Mouse (Mus musculus) MEL (cell line): ENCODE measurements around the gene 4933416C03Rik. TPM values are rescaled to one million over a fixed set of nuclear protein-coding genes. Genes with fewer than 3 reads are reported as not detected.

Source experiments
- DNase-seq: peaks from one replicate; pipeline ENCODE4 v3.0.0; 2011; ENCODE audit warnings: low read depth, low spot score
- H3K27ac ChIP-seq: 2 replicates; pipeline ENCODE4 v1.5.1; 2012; ENCODE audit warnings: low read depth, mild to moderate bottlenecking, control low read depth, low read length, moderate library complexity; ENCODE audit not compliant: control insufficient read depth
- H3K27me3 ChIP-seq, 2 experiments: fragments of 150-350 bp in 1 of 2; sonication (generic) in 1 of 2; 2 replicates each; pipeline ENCODE4 v1.6.1; 2012; ENCODE audit warnings: low read length in 2 of 2, mild to moderate bottlenecking in 2 of 2, improper control_type of control experiment in 1 of 2, moderate library complexity in 1 of 2; ENCODE audit not compliant: insufficient read depth in 2 of 2, control insufficient read depth in 1 of 2
- H3K36me3 ChIP-seq, 2 experiments: 2 replicates each; pipeline ENCODE4 v1.6.1; 2012 to 2014; ENCODE audit warnings: low read length in 2 of 2, improper control_type of control experiment in 1 of 2, inconsistent platforms in 1 of 2, mild to moderate bottlenecking in 1 of 2; ENCODE audit not compliant: insufficient read depth in 2 of 2, control insufficient read depth in 1 of 2
- H3K4me1 ChIP-seq, 2 experiments: fragments of 150-350 bp in 1 of 2; sonication (generic) in 1 of 2; 2 replicates each; pipeline ENCODE4 v1.6.1; 2012; ENCODE audit warnings: low read length in 2 of 2, improper control_type of control experiment in 1 of 2, mild to moderate bottlenecking in 1 of 2; ENCODE audit not compliant: insufficient read depth in 2 of 2, control insufficient read depth in 1 of 2
- H3K4me3 ChIP-seq, 2 experiments: fragments of 150-350 bp in 1 of 2; sonication (generic) in 1 of 2; 2 replicates each; pipeline ENCODE4 v1.5.1; 2012; ENCODE audit warnings: low read depth in 2 of 2, low read length in 2 of 2, mild to moderate bottlenecking in 2 of 2, moderate library complexity in 2 of 2, control low read depth in 1 of 2, improper control_type of control experiment in 1 of 2; ENCODE audit not compliant: control insufficient read depth in 1 of 2, insufficient read depth in 1 of 2
- H3K79me2 ChIP-seq: 2 replicates; pipeline ENCODE4 v1.6.1; 2012; ENCODE audit warnings: mild to moderate bottlenecking, low read length, moderate library complexity; ENCODE audit not compliant: control insufficient read depth, poor library complexity, insufficient read depth
- H3K9ac ChIP-seq: 2 replicates; pipeline ENCODE4 v1.6.1; 2012; ENCODE audit warnings: low read depth, mild to moderate bottlenecking, control low read depth, low read length, moderate library complexity; ENCODE audit not compliant: control insufficient read depth, poor library complexity, severe bottlenecking
- H3K9me3 ChIP-seq: fragments of 150-350 bp; sonication (generic); replicated peaks from 2 replicates; pipeline ENCODE4 v1.6.1; 2012; ENCODE audit warnings: mild to moderate bottlenecking, low read length, improper control_type of control experiment, moderate library complexity; ENCODE audit not compliant: insufficient read depth
- CHD2 ChIP-seq: IDR thresholded peaks from 2 replicates; pipeline ENCODE4 v1.6.1; 2011; ENCODE audit warnings: low read length, improper control_type of control experiment
- E2F4 ChIP-seq: IDR thresholded peaks from 2 replicates; pipeline ENCODE4 v1.6.1; 2011; ENCODE audit warnings: low read depth, low read length, improper control_type of control experiment, borderline replicate concordance
- ETS1 ChIP-seq: IDR thresholded peaks from 2 replicates; pipeline ENCODE4 v1.6.1; 2012; ENCODE audit warnings: low read depth, mild to moderate bottlenecking, inconsistent platforms, low read length, improper control_type of control experiment, moderate library complexity
- GATA1 ChIP-seq: IDR thresholded peaks from 2 replicates; pipeline ENCODE4 v1.6.1; 2011; ENCODE audit warnings: low read depth, low read length, improper control_type of control experiment
- HCFC1 ChIP-seq: IDR thresholded peaks from 2 replicates; pipeline ENCODE4 v1.6.1; 2012; ENCODE audit warnings: low read depth, mild to moderate bottlenecking, inconsistent platforms, low read length, improper control_type of control experiment, moderate library complexity
- KAT2A ChIP-seq: conservative IDR thresholded peaks from 2 replicates; pipeline ENCODE4 v1.6.1; 2012; ENCODE audit warnings: low read depth, low read length, improper control_type of control experiment, inconsistent platforms
- MAX ChIP-seq: IDR thresholded peaks from 2 replicates; pipeline ENCODE4 v1.6.1; 2011; ENCODE audit warnings: low read length, improper control_type of control experiment
- MAZ ChIP-seq: IDR thresholded peaks from 2 replicates; pipeline ENCODE4 v1.6.1; 2012; ENCODE audit warnings: low read depth, mild to moderate bottlenecking, inconsistent platforms, low read length, improper control_type of control experiment
- NELFE ChIP-seq: IDR thresholded peaks from 2 replicates; pipeline ENCODE4 v1.6.1; 2011; ENCODE audit warnings: low read depth, low read length, improper control_type of control experiment
- NRF1 ChIP-seq: IDR thresholded peaks from 2 replicates; pipeline ENCODE4 v1.6.1; 2014; ENCODE audit warnings: low read depth, mild to moderate bottlenecking, inconsistent platforms, low read length, improper control_type of control experiment, moderate library complexity; ENCODE audit not compliant: poor library complexity, insufficient read depth, severe bottlenecking
- SIN3A ChIP-seq: IDR thresholded peaks from 2 replicates; pipeline ENCODE4 v1.6.1; 2012; ENCODE audit warnings: low read length, improper control_type of control experiment, inconsistent platforms
- SMC3 ChIP-seq: IDR thresholded peaks from 2 replicates; pipeline ENCODE4 v1.6.1; 2011; ENCODE audit warnings: low read depth, low read length, improper control_type of control experiment
- UBTF ChIP-seq: IDR thresholded peaks from 2 replicates; pipeline ENCODE4 v1.6.1; 2012; ENCODE audit warnings: low read depth, mild to moderate bottlenecking, inconsistent platforms, low read length, improper control_type of control experiment, moderate library complexity, borderline replicate concordance; ENCODE audit not compliant: insufficient read depth
- USF1 ChIP-seq: IDR thresholded peaks from 2 replicates; pipeline ENCODE4 v1.6.1; 2014; ENCODE audit warnings: low read depth, mild to moderate bottlenecking, inconsistent platforms, low read length, improper control_type of control experiment, moderate library complexity
- ZC3H11A ChIP-seq: IDR thresholded peaks from 2 replicates; pipeline ENCODE4 v1.6.1; 2012; ENCODE audit warnings: low read depth, mild to moderate bottlenecking, inconsistent platforms, low read length, improper control_type of control experiment
- polyA plus RNA-seq, 2 experiments: library from polyadenylated mRNA; stranded (reverse) in 1 of 2; unstranded in 1 of 2; fragments of >175 nt in 1 of 2; fragments of >200 nt in 1 of 2; gene quantifications; 2 replicates each; pipeline versions ENCODE4 v1.2.1 to v1.2.4; 2012; ENCODE audit warnings: low replicate concordance in 2 of 2, low read depth in 1 of 2; ENCODE audit not compliant: insufficient read length in 2 of 2, insufficient read depth in 1 of 2, missing spikeins in 1 of 2
- total RNA-seq: library from RNA; depleted of rRNA; stranded (reverse); fragments of 300-350 nt; gene quantifications from 2 replicates; pipeline ENCODE4 v1.2.3, GENCODE M21; 2012

Gene 4933416C03Rik
- total and polyA plus RNA-seq, 3 experiments = not detected

- no peak for TF ChIP-seq ZC3H11A
- no peak for TF ChIP-seq UBTF
- TF ChIP-seq MAX = no peak
- TF ChIP-seq NRF1 = no peak
- no peak for TF ChIP-seq USF1
- no peak for TF ChIP-seq SIN3A
- TF ChIP-seq GATA1 = no peak
- TF ChIP-seq HCFC1 = no peak
Measured at GRCm38 (mm10) chr10:116156699-116157098, 43.0 kb upstream of the 4933416C03Rik start.

DNA sequence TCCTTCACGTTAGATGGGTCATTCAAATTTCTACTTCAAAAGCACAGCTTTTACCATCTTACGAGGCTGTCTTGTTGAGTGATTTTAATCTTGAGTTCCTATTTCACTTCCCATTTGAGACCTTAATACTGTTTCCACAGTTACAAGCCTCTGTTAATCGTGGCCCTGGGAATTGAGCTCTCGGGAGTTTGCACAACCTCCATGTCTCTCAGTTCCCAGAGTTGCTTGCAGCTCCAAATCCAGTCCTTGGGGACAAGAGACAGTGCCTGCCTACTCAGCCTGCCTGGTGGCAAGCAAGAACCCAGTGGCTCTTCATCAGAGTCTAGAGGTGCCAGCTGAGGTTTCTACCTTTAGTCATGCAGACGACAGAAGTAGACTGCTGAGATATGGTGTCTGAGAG is 41.0 kb upstream of the 4933416C03Rik start:
- no peaks in the 10 kb centered on the region for H3K27me3 ChIP-seq
- H3K9ac ChIP-seq = no peak overlapping the region
- H3K4me3 ChIP-seq = no peak overlapping the region
- TF ChIP-seq NELFE = no peak
- TF ChIP-seq E2F4 = no peak
- no peak for TF ChIP-seq ETS1
- TF ChIP-seq MAZ = no peak
- TF ChIP-seq KAT2A = no peak
- TF ChIP-seq GATA1 = no peak
- no peak for TF ChIP-seq USF1
- TF ChIP-seq MAX = no peak
- DNase-seq = no peak
- no peaks in the 10 kb centered on the region for H3K4me1 ChIP-seq
- no peaks in the 10 kb centered on the region for H3K9me3 ChIP-seq
- H3K27ac ChIP-seq = no peak overlapping the region
- no peaks in the 10 kb centered on the region for H3K36me3 ChIP-seq
- no peaks in the 10 kb centered on the region for H3K79me2 ChIP-seq

More at GRCm38 (mm10) chr10:116156699-116157098, 43.0 kb upstream of the 4933416C03Rik start:
- no peak overlapping the region for H3K9ac ChIP-seq
- H3K4me3 ChIP-seq = no peak overlapping the region
- H3K9me3 ChIP-seq = no peaks in the 10 kb centered on the region
- no peaks in the 10 kb centered on the region for H3K27me3 ChIP-seq
- no peaks in the 10 kb centered on the region for H3K36me3 ChIP-seq
- no peak overlapping the region for H3K27ac ChIP-seq
- no peaks in the 10 kb centered on the region for H3K79me2 ChIP-seq
- no peak for DNase-seq
- no peaks in the 10 kb centered on the region for H3K4me1 ChIP-seq

DNA sequence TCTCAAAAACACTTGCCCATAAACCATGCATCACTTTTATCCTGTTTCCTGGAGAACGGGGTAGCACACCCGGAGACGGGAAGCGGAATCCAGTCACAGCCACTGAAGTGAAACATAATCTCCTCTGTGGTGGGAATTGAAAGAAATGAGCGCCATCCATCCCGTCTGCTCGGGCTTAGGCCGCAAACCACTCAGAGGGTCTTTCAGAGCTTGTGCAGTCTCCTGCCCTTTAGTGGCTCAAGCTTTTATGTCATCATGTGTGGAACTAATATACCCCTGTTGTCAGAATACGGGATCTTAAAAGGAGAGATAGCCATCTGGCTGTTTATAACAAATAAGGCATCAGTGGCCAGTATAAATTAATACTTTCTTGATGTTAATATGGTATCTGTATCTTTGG is 32.4 kb upstream of the 4933416C03Rik start:
- Histone ChIP-seq H3K27me3 (no peaks in the 10 kb centered on the region), H3K9me3 (no peaks in the 10 kb centered on the region)
- DNase-seq = no peak

More for the DNA sequence above, 32.4 kb upstream of the 4933416C03Rik start:
- H3K4me1 ChIP-seq = no peaks in the 10 kb centered on the region
- no peaks in the 10 kb centered on the region for H3K79me2 ChIP-seq
- TF ChIP-seq CHD2 (no peak), SMC3 (no peak), KAT2A (no peak)
- no peaks in the 10 kb centered on the region for H3K36me3 ChIP-seq
- H3K4me3 ChIP-seq = no peak overlapping the region
- H3K27ac ChIP-seq = no peak overlapping the region
- no peak overlapping the region for H3K9ac ChIP-seq
